Mouse (Mus musculus): ENCODE measurements around the gene Hcn2.

DNA sequence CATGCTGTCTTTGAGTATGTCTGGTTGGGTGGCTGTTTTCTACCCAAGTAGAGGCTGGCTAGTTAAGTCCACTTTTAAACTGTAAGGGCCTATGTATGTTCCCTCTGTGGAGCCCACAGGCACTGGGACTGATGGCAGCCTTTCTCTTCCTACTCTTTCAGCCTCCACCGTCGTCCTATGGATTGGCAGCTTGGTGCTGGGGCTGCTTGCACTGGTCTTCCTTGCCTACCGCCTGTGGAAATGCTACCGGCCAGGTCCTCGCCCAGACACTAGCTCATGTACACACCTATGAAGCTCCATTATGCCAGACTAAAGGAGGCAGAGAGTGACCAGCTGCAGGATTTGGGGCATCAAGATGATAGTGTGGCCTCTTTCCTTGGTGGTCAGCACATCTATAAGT is 48.4 kb upstream of the Hcn2 start:
- no peak for TF ChIP-seq POLR2A (IDR thresholded peaks at IDR 0.05; ENCODE audit: low read depth, low read length)
- no peak for TF ChIP-seq CTCF (IDR thresholded peaks at IDR 0.05; ENCODE audit: extremely low read depth, insufficient read length, insufficient replicate concordance, low read depth, low read length)
